Mouse (Mus musculus): ENCODE measurements around the gene Plekho2. TPM values are rescaled to one million over a fixed set of nuclear protein-coding genes. Genes with fewer than 3 reads are reported as not detected.

Plekho2 gene
- polyA plus RNA-seq, 1 experiment from 2014 or later: 11.3 TPM

GRCm38 (mm10) chr9:65549643-65550042, 30.2 kb downstream of the Plekho2 start:
- H3K27ac ChIP-seq (ENCODE audit: low read length): peak overlapping the region; percentile 90; the same call in 1 of the 2 replicates
- H3K27me3 ChIP-seq (replicated peaks; ENCODE audit: control insufficient read depth, insufficient read depth, low read length): no peaks in the 10 kb centered on the region
- ATAC-seq: no peak
- H3K4me3 ChIP-seq (ENCODE audit: low read length): no peak overlapping the region
- H3K4me2 ChIP-seq (ENCODE audit: low read depth, low read length): no peak overlapping the region
- no peak overlapping the region for H3K9ac ChIP-seq (ENCODE audit: low read depth, low read length)
- no peaks in the 10 kb centered on the region for H3K36me3 ChIP-seq (ENCODE audit: control insufficient read depth, insufficient read depth, low read length)
- peaks cover 21% of the 10 kb centered on the region for H3K4me1 ChIP-seq (ENCODE audit: control insufficient read depth, insufficient read depth, low read length)
- no peaks in the 10 kb centered on the region for H3K9me3 ChIP-seq (ENCODE audit: control insufficient read depth, low read length)
- WGBS: 81% methylated on average over 5 of the region's 5 CpGs

- WGBS: 74% methylated on average over 3 of the region's 3 CpGs
These were observed 30.7 kb downstream of the Plekho2 start for GRCm38 (mm10) chr9:65549139-65549538.

GRCm38 (mm10) chr9:65548311-65548710, 31.5 kb downstream of the Plekho2 start:
- WGBS: 75% methylated on average over 8 of the region's 8 CpGs
- ATAC-seq: no peak
- H3K4me2 ChIP-seq (ENCODE audit: low read depth, low read length): no peak overlapping the region
- H3K9ac ChIP-seq (ENCODE audit: low read depth, low read length): no peak overlapping the region
- H3K27me3 ChIP-seq (replicated peaks; ENCODE audit: control insufficient read depth, insufficient read depth, low read length): no peaks in the 10 kb centered on the region
- H3K9me3 ChIP-seq (ENCODE audit: control insufficient read depth, low read length): no peaks in the 10 kb centered on the region
- peaks cover 16% of the 10 kb centered on the region for H3K4me1 ChIP-seq (ENCODE audit: control insufficient read depth, insufficient read depth, low read length)
- H3K4me3 ChIP-seq (ENCODE audit: low read length): no peak overlapping the region
- H3K27ac ChIP-seq (ENCODE audit: low read length): no peak overlapping the region
- no peaks in the 10 kb centered on the region for H3K36me3 ChIP-seq (ENCODE audit: control insufficient read depth, insufficient read depth, low read length)

More at GRCm38 (mm10) chr9:65549139-65549538, 30.7 kb downstream of the Plekho2 start:
- H3K27ac ChIP-seq (ENCODE audit: low read length): no peak overlapping the region
- H3K36me3 ChIP-seq (ENCODE audit: control insufficient read depth, insufficient read depth, low read length): no peaks in the 10 kb centered on the region
- no peaks in the 10 kb centered on the region for H3K9me3 ChIP-seq (ENCODE audit: control insufficient read depth, low read length)
- H3K9ac ChIP-seq (ENCODE audit: low read depth, low read length): no peak overlapping the region
- no peak overlapping the region for H3K4me2 ChIP-seq (ENCODE audit: low read depth, low read length)
- peaks cover 16% of the 10 kb centered on the region for H3K4me1 ChIP-seq (ENCODE audit: control insufficient read depth, insufficient read depth, low read length)
- no peaks in the 10 kb centered on the region for H3K27me3 ChIP-seq (replicated peaks; ENCODE audit: control insufficient read depth, insufficient read depth, low read length)
- H3K4me3 ChIP-seq (ENCODE audit: low read length): no peak overlapping the region
- no peak for ATAC-seq

- WGBS: 54% methylated on average over 4 of the region's 4 CpGs
- no peak for ATAC-seq
- no peak overlapping the region for H3K9ac ChIP-seq (ENCODE audit: low read depth, low read length)
- H3K4me3 ChIP-seq (ENCODE audit: low read length): no peak overlapping the region
- peaks cover 16% of the 10 kb centered on the region for H3K4me1 ChIP-seq (ENCODE audit: control insufficient read depth, insufficient read depth, low read length)
- no peaks in the 10 kb centered on the region for H3K36me3 ChIP-seq (ENCODE audit: control insufficient read depth, insufficient read depth, low read length)
- H3K27me3 ChIP-seq (replicated peaks; ENCODE audit: control insufficient read depth, insufficient read depth, low read length): no peaks in the 10 kb centered on the region
- 0 out of 2 replicates have a peak overlapping the region, but pooled peaks have one; percentile 2 for H3K27ac ChIP-seq (ENCODE audit: low read length)
- no peak overlapping the region for H3K4me2 ChIP-seq (ENCODE audit: low read depth, low read length)
- no peaks in the 10 kb centered on the region for H3K9me3 ChIP-seq (ENCODE audit: control insufficient read depth, low read length)
These were observed 32.0 kb downstream of the Plekho2 start for GRCm38 (mm10) chr9:65547844-65548243.

GRCm38 (mm10) chr9:65547111-65547510, 32.7 kb downstream of the Plekho2 start:
- ATAC-seq: no peak
- Histone ChIP-seq H3K27ac (ENCODE audit: low read length) (no peak overlapping the region), H3K9ac (ENCODE audit: low read depth, low read length) (no peak overlapping the region), H3K36me3 (ENCODE audit: control insufficient read depth, insufficient read depth, low read length) (no peaks in the 10 kb centered on the region), H3K4me2 (ENCODE audit: low read depth, low read length) (no peak overlapping the region), H3K9me3 (ENCODE audit: control insufficient read depth, low read length) (no peaks in the 10 kb centered on the region), H3K27me3 (replicated peaks; ENCODE audit: control insufficient read depth, insufficient read depth, low read length) (no peaks in the 10 kb centered on the region), H3K4me1 (ENCODE audit: control insufficient read depth, insufficient read depth, low read length) (peaks cover 16% of the 10 kb centered on the region), H3K4me3 (ENCODE audit: low read length) (no peak overlapping the region)
- 83% methylated on average over 5 of the region's 5 CpGs for WGBS

- H3K4me3 ChIP-seq (ENCODE audit: low read length): no peak overlapping the region
- no peaks in the 10 kb centered on the region for H3K9me3 ChIP-seq (ENCODE audit: control insufficient read depth, low read length)
- ATAC-seq: no peak
- H3K4me1 ChIP-seq (ENCODE audit: control insufficient read depth, insufficient read depth, low read length): peaks cover 18% of the 10 kb centered on the region
- 61% methylated on average over 4 of the region's 4 CpGs for WGBS
- no peak overlapping the region for H3K9ac ChIP-seq (ENCODE audit: low read depth, low read length)
- no peak overlapping the region for H3K4me2 ChIP-seq (ENCODE audit: low read depth, low read length)
- H3K27ac ChIP-seq (ENCODE audit: low read length): peak overlapping the region; percentile 20; the same call in 1 of the 2 replicates
- no peaks in the 10 kb centered on the region for H3K36me3 ChIP-seq (ENCODE audit: control insufficient read depth, insufficient read depth, low read length)
- H3K27me3 ChIP-seq (replicated peaks; ENCODE audit: control insufficient read depth, insufficient read depth, low read length): no peaks in the 10 kb centered on the region
These were observed 33.5 kb downstream of the Plekho2 start for GRCm38 (mm10) chr9:65546413-65546695.

- no peak overlapping the region for H3K4me2 ChIP-seq (ENCODE audit: low read depth, low read length)
- ATAC-seq: no peak
- no peaks in the 10 kb centered on the region for H3K36me3 ChIP-seq (ENCODE audit: control insufficient read depth, insufficient read depth, low read length)
- H3K9me3 ChIP-seq (ENCODE audit: control insufficient read depth, low read length): no peaks in the 10 kb centered on the region
- H3K9ac ChIP-seq (ENCODE audit: low read depth, low read length): no peak overlapping the region
- WGBS: 72% methylated on average over 10 of the region's 10 CpGs
- no peak overlapping the region for H3K4me3 ChIP-seq (ENCODE audit: low read length)
- H3K4me1 ChIP-seq (ENCODE audit: control insufficient read depth, insufficient read depth, low read length): peaks cover 18% of the 10 kb centered on the region
- H3K27me3 ChIP-seq (replicated peaks; ENCODE audit: control insufficient read depth, insufficient read depth, low read length): no peaks in the 10 kb centered on the region
- H3K27ac ChIP-seq (ENCODE audit: low read length): peak overlapping the region; percentile 20
These were observed 34.0 kb downstream of the Plekho2 start for GRCm38 (mm10) chr9:65545635-65546412.

- Histone ChIP-seq H3K4me1 (ENCODE audit: control insufficient read depth, insufficient read depth, low read length) (peaks cover 14% of the 10 kb centered on the region), H3K27ac (ENCODE audit: low read length) (peak overlapping the region; percentile 78), H3K4me2 (ENCODE audit: low read depth, low read length) (no peak overlapping the region), H3K9ac (ENCODE audit: low read depth, low read length) (no peak overlapping the region), H3K36me3 (ENCODE audit: control insufficient read depth, insufficient read depth, low read length) (no peaks in the 10 kb centered on the region), H3K4me3 (ENCODE audit: low read length) (no peak overlapping the region), H3K27me3 (replicated peaks; ENCODE audit: control insufficient read depth, insufficient read depth, low read length) (no peaks in the 10 kb centered on the region), H3K9me3 (ENCODE audit: control insufficient read depth, low read length) (no peaks in the 10 kb centered on the region)
- WGBS: 79% methylated on average over 7 of the region's 7 CpGs
- peak; percentile 26; the same call in 1 of the 2 replicates for ATAC-seq
These were observed 37.7 kb downstream of the Plekho2 start for GRCm38 (mm10) chr9:65542111-65542524.

- H3K9me3 ChIP-seq (ENCODE audit: control insufficient read depth, low read length): no peaks in the 10 kb centered on the region
- peak; percentile 73 for ATAC-seq
- H3K9ac ChIP-seq (ENCODE audit: low read depth, low read length): 0 out of 2 replicates have a peak overlapping the region, but pooled peaks have one; percentile 22
- peak overlapping the region; percentile 78 for H3K27ac ChIP-seq (ENCODE audit: low read length)
- peaks cover 14% of the 10 kb centered on the region for H3K4me1 ChIP-seq (ENCODE audit: control insufficient read depth, insufficient read depth, low read length)
- H3K4me3 ChIP-seq (ENCODE audit: low read length): no peak overlapping the region
- H3K27me3 ChIP-seq (replicated peaks; ENCODE audit: control insufficient read depth, insufficient read depth, low read length): no peaks in the 10 kb centered on the region
- no peak overlapping the region for H3K4me2 ChIP-seq (ENCODE audit: low read depth, low read length)
- 44% methylated on average over 13 of the region's 13 CpGs for WGBS
- no peaks in the 10 kb centered on the region for H3K36me3 ChIP-seq (ENCODE audit: control insufficient read depth, insufficient read depth, low read length)
These were observed 38.4 kb downstream of the Plekho2 start for GRCm38 (mm10) chr9:65541126-65542068.

All from intestine, embryonic 16.5 days (tissue).